Mouse (Mus musculus) heart, embryonic 13.5 days (tissue): ENCODE measurements around the gene Gm20661. TPM values are rescaled to one million over a fixed set of nuclear protein-coding genes. Genes with fewer than 3 reads are reported as not detected.

ENCODE experiments used
- ATAC-seq: fragments of 200-750 bp; cut with Nextera tagmentation; 2 replicates; pipeline ENCODE4 v1.8.0; 2017; ENCODE audit warnings: moderate TSS enrichment; ENCODE audit not compliant: insufficient number of reproducible peaks, low FRiP score, low TSS enrichment; ENCODE audit errors: extremely low read depth
- H3K27ac ChIP-seq: fragments of 300-500 bp; sonication (generic); replicated peaks from 2 replicates; pipeline ENCODE4 v1.5.1; 2015; ENCODE audit warnings: moderate library complexity, mild to moderate bottlenecking, inconsistent platforms
- H3K27me3 ChIP-seq: fragments of 300-500 bp; sonication (generic); replicated peaks from 2 replicates; pipeline ENCODE4 v1.6.1; 2015; ENCODE audit warnings: mild to moderate bottlenecking, inconsistent platforms
- H3K36me3 ChIP-seq: fragments of 300-500 bp; sonication (generic); 2 replicates; pipeline ENCODE4 v1.6.1; 2015; ENCODE audit warnings: mild to moderate bottlenecking, inconsistent platforms
- H3K4me1 ChIP-seq: fragments of 300-500 bp; sonication (generic); 2 replicates; pipeline ENCODE4 v1.6.1; 2015; ENCODE audit warnings: inconsistent platforms
- H3K4me2 ChIP-seq: fragments of 300-500 bp; sonication (generic); 2 replicates; pipeline ENCODE4 v1.6.1; 2015; ENCODE audit warnings: inconsistent platforms, mild to moderate bottlenecking, moderate library complexity
- H3K4me3 ChIP-seq: fragments of 300-500 bp; sonication (generic); 2 replicates; pipeline ENCODE4 v1.5.1; 2015; ENCODE audit warnings: moderate library complexity, mild to moderate bottlenecking, inconsistent platforms
- H3K9ac ChIP-seq: fragments of 300-500 bp; sonication (generic); 2 replicates; pipeline ENCODE4 v1.6.1; 2015; ENCODE audit warnings: inconsistent platforms, mild to moderate bottlenecking, moderate library complexity
- H3K9me3 ChIP-seq: fragments of 300-500 bp; sonication (generic); 2 replicates; pipeline ENCODE4 v1.6.1; 2016; ENCODE audit warnings: inconsistent platforms
- WGBS: fragments of 180-500 bp; shearing (Covaris S2); methylation state at CpG from one replicate; pipeline ENCODE4 v1.1.7; 2015; ENCODE audit warnings: mixed read lengths; 5-methylcytosine and 5-hydroxymethylcytosine counted together
- polyA plus RNA-seq: library from polyadenylated mRNA; unstranded; fragments of >200 nt; fragmentation: Nextera tagmentation; extraction: Ambion mirVana; gene quantifications from 2 replicates; pipeline ENCODE4 v1.2.1, GENCODE M21; 2015

Gm20661 gene
- polyA plus RNA-seq, result 3.8 and 4.6 TPM in 2 replicates

DNA sequence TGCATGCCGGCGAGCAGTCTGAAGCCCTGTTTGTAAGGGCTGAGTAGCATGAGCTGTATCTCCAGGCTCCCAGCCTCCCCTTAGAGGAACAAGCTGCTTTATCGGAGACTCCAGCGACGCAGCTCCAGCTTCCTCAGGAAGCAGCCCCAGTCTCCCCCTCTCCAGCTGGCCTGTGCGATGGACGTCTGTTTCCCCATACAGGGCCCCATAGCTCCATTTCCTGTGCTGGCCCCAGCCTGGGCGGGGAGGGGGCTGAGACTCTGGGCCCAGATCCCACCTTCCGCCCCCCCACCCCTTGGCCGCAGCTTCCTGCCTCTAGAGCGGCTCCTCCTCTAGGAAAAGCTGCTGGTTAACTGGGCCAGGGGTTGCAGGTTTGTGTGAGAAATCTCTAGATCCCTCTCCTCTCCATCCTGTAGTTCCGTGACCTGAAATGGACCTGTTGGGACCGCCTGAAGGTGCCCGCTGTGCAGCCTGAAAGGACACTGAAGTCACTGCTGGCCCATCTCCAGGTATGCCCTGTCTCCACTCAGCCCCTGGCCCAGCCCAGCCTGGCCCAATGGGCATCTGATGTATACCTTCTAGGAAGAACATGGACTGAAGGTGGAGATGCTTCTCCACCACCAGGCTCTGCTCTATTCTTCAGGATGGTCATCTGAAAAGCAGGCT lies at the start of gene Gm20661:
Gene Gm20661, plus strand, starts transcription at position 378 of the 666 bp plus-strand sequence.
- Histone ChIP-seq H3K4me1 (peaks cover 75% of the 10 kb centered on the region), H3K27me3 (no peaks in the 10 kb centered on the region), H3K27ac (peak within 1 kb of the TSS; percentile 100), H3K4me3 (peak within 1 kb of the TSS; percentile 79), H3K9ac (peak within 1 kb of the TSS; percentile 92), H3K9me3 (no peaks in the 10 kb centered on the region), H3K4me2 (peak within 1 kb of the TSS; percentile 91), H3K36me3 (peaks cover 38% of the 10 kb centered on the region)
- ATAC-seq, result peak; percentile 65
- WGBS, result 12% methylated on average over 14 of the region's 14 CpGs

DNA sequence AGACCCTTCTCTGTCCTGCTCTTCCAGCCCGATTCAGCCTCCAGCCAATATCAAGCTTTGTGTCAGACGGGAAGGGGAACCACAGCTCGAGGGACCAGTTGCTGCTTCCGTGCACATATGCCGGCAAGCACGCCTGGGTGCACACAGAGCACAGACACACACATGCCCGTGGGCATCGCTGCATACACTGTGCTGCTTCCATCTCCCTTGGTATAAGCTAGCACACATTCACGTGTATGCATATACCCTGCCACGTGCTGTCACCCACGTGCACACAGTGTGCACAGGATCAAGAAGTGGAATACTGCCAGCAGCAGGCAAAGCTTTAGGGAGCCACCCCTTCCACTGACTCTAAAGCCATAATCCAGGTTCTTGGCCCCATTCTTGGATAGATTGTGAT lies 48.7 kb upstream of the Gm20661 start:
- H3K9ac ChIP-seq, result no peak overlapping the region
- no peak for ATAC-seq
- 80% methylated on average over 11 of the region's 11 CpGs for WGBS
- peaks cover 70% of the 10 kb centered on the region for H3K27me3 ChIP-seq
- no peak overlapping the region for H3K27ac ChIP-seq
- no peak overlapping the region for H3K4me2 ChIP-seq
- no peaks in the 10 kb centered on the region for H3K9me3 ChIP-seq
- H3K36me3 ChIP-seq, result no peaks in the 10 kb centered on the region
- no peak overlapping the region for H3K4me3 ChIP-seq
- H3K4me1 ChIP-seq, result peaks cover 13% of the 10 kb centered on the region

DNA sequence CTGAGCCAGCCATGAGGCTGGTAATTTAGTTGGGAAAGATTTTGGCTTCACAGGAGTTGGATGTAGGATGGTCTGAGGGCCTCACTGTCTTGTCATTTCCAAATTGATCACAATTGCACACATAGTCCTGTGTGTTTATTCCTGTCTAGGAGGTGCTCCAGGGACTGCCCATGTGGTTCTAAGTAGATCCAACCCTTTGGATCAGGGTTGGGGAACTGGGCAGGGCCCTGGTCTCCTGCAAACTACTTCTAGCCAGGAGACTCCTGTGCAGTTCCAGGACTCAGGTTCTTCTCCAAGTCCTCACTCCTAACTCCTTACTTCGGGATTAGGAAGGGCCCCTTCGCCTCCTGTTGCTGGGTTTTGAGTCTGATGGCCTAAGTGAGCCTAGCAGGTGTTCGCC lies 47.5 kb upstream of the Gm20661 start, which contains the start of gene Camkv:
Gene Camkv, plus strand, starts transcription at position 301 of the 400 bp plus-strand sequence.
- no peak within 1 kb of the TSS for H3K27ac ChIP-seq
- H3K27me3 ChIP-seq, result peaks cover 78% of the 10 kb centered on the region
- H3K9ac ChIP-seq, result peak within 1 kb of the TSS; percentile 77
- WGBS, result 24% methylated on average over 3 of the region's 3 CpGs
- H3K4me1 ChIP-seq, result peaks cover 13% of the 10 kb centered on the region
- peak within 1 kb of the TSS; percentile 58 for H3K4me3 ChIP-seq
- H3K36me3 ChIP-seq, result no peaks in the 10 kb centered on the region
- H3K9me3 ChIP-seq, result no peaks in the 10 kb centered on the region
- H3K4me2 ChIP-seq, result peak within 1 kb of the TSS; percentile 93
- no peak for ATAC-seq

DNA sequence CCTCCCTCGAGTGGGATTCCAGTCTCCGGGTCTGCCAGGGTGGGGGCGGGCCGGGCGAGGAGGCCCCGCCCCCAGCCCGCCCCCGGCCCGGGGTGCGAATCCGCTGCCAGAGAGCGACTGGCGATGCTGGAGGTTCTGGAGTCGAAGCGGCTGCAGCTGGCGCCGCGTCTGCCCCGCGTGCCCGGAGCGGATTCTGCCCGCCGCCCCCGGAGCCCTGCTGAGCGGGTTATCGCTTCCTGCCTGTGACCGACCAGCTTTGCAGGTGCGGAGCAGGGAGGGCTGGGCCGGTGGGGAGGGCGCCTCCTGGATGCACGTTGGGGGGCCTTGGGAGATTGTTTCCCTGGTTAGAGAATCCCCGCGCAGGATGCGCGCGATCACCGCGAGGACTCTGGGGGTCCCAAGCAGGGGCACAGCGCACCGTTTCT lies 47.1 kb upstream of the Gm20661 start:
- H3K27me3 ChIP-seq, result peaks cover 81% of the 10 kb centered on the region
- 0% methylated on average over 39 of the region's 41 CpGs for WGBS
- ATAC-seq, result no peak

DNA sequence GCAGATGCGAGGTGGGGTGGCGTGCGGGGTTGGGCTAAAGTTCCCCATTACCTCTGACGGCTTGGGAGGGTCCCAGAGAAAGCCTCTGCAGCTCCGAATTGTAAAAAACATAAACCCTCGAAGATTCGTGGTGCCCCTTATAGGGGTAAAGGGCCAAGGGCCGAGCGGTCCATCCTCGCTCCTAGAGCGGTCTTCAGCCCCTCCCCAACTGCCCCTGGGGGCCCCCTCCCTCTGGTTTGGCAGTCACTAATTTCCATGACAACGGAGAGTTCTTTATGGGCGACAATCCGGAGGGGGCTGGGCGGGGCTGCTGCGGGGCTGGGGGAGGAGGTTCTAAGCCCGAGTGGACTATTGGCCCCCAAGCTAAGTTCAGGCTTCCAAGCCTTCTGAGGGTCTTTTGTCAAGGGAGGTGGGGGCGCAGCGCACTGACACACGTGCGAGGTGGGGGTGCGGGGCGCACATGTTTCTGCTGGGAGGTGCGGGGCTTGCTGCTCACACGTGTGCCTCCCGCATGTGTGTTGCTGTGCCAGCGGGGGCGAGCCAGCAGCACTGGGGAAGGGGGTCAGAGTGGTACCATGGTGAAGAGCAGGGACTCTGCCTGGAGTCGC lies 46.5 kb upstream of the Gm20661 start:
- Histone ChIP-seq H3K9me3 (no peaks in the 10 kb centered on the region), H3K4me2 (peak overlapping the region; percentile 93), H3K9ac (peak overlapping the region; percentile 77), H3K4me3 (peak overlapping the region; percentile 58), H3K27me3 (peaks cover 83% of the 10 kb centered on the region), H3K36me3 (no peaks in the 10 kb centered on the region), H3K4me1 (peaks cover 13% of the 10 kb centered on the region), H3K27ac (no peak overlapping the region)
- WGBS, result 2% methylated on average over 29 of the region's 29 CpGs
- ATAC-seq, result no peak

More for the DNA sequence above, 47.1 kb upstream of the Gm20661 start:
- Histone ChIP-seq H3K9me3 (no peaks in the 10 kb centered on the region), H3K4me2 (peak overlapping the region; percentile 93), H3K9ac (peak overlapping the region; percentile 77), H3K4me3 (peak overlapping the region; percentile 58), H3K27ac (no peak overlapping the region), H3K36me3 (no peaks in the 10 kb centered on the region), H3K4me1 (peaks cover 13% of the 10 kb centered on the region)

DNA sequence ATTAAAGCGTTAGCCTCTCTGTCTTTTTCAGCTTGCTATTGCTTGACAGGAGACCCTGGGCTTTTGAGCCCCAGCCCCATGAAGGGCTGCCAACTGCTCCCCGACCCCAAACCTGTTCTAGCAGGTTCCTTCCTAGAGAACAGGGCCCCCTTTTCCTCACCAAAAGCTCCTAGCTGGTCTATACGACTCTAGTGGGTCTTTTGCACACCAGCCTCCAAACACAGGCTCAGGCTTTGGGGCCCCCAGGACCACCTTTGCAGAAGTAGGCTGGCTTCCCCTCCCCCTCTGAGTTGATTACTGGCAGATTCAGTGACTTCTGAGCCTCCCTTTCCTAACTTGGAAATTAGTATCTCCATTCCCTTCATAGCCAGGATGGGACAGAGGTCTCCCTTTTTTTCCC lies 46.0 kb upstream of the Gm20661 start:
- WGBS, result 22% methylated on average over 3 of the region's 3 CpGs
- peaks cover 83% of the 10 kb centered on the region for H3K27me3 ChIP-seq

DNA sequence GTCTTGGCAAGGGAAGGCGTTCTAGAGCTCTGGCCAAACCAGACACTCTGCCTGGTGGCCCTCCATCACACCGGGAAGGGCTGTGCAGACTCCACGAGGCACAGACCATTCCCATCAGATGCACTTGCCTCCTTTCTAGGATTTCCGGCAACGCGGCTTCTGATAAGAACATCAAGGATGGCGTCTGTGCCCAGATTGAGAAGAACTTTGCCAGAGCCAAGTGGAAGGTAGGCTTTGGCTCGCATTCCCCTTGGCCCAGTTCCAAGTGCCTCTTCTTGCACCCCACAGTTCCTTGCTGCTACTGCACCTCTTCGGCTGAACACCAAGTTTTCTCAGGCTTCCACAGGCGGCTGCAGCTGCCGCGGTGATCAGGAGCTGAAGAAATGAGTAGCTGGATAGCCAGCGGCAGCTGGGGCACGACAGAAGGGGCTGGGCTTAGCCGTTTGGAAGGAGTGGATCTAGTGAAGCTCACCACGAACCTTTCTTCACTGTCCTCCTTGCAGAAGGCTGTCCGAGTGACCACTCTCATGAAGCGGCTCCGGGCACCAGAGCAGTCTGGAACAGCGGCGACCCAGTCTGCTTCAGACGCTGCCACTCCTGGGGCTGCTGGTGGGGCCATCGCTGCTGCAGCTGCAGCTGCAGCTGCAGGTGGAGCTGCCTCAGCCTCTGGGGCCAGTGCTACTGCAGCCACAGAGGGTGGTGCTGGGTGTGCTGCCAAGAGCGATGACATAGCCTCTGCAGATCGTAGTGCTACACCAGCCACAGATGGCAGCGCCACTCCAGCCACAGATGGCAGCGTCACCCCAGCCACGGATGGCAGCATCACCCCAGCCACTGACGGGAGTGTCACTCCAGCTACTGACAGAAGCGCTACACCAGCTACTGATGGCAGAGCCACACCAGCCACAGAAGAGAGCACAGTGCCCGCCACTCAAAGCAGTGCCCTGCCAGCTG lies 35.3 kb upstream of the Gm20661 start:
- Histone ChIP-seq H3K4me2 (no peak overlapping the region), H3K9me3 (no peaks in the 10 kb centered on the region), H3K9ac (no peak overlapping the region), H3K4me1 (peaks cover 18% of the 10 kb centered on the region), H3K27me3 (no peaks in the 10 kb centered on the region), H3K36me3 (no peaks in the 10 kb centered on the region), H3K4me3 (no peak overlapping the region), H3K27ac (no peak overlapping the region)
- ATAC-seq, result no peak
- 77% methylated on average over 31 of the region's 31 CpGs for WGBS

More for the DNA sequence above, 46.0 kb upstream of the Gm20661 start:
- Histone ChIP-seq H3K36me3 (no peaks in the 10 kb centered on the region), H3K4me2 (no peak overlapping the region), H3K9ac (no peak overlapping the region), H3K4me1 (peaks cover 13% of the 10 kb centered on the region), H3K27ac (no peak overlapping the region), H3K4me3 (peak overlapping the region; percentile 58; the same call in 1 of the 2 replicates), H3K9me3 (no peaks in the 10 kb centered on the region)
- no peak for ATAC-seq

DNA sequence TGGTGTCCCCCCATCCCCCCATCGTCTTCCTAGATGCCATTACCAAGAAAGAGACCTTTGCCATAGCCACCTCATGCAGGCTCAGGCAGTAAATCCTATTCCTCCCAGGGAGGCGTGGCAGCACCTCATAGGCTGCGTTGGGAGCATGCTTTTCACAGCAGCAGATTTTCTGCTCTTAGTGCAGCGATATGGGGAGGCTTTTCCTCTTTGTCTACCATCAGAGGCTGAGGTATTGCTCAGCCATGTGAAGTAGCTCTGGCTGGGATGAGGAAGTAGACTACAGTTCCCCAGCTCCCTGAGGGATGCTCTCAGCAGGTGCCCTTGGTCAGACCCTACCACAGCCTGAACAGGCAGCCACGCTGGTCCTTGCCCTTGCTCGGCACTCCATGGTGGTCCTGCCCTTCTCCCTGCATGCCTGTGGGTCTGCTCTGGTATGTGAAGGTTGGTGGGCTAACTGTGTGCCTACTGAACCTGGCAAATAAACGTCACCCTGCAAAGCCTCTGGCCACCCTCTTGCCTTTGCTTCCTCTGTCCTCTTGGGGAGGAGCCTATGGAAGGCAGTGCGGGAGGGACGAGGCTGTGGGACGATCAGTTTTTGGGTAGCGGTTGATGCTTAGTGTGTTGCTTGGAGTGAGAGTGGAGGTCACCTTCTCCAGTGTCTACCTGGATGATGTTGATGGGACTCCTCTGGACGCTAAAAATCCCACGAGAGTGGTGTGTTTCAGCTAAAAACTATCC lies 33.5 kb upstream of the Gm20661 start:
- H3K4me3 ChIP-seq, result no peak overlapping the region

DNA sequence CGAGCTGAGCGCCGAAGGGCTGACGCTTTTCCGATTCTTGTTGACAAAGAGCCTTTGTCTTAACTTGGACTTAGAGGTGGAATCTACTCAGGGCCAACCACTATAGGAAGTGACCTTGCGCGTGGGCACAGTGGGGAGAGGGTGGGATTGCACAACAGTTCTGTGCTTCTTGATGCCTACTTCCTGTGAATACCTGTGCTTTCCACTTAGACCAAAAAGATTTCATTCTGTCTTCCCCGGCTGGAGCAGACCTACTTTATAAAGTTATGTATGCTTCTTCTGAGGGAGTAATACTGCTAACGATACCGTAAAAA lies 33.0 kb upstream of the Gm20661 start, which contains the start of gene Traip:
Gene Traip, plus strand, starts transcription at position 215 of the 314 bp plus-strand sequence.
- H3K4me3 ChIP-seq, result peak within 1 kb of the TSS; percentile 72
- H3K9me3 ChIP-seq, result no peaks in the 10 kb centered on the region
- H3K36me3 ChIP-seq, result no peaks in the 10 kb centered on the region
- no peaks in the 10 kb centered on the region for H3K27me3 ChIP-seq
- peak within 1 kb of the TSS; percentile 68 for H3K27ac ChIP-seq
- peaks cover 18% of the 10 kb centered on the region for H3K4me1 ChIP-seq
- ATAC-seq, result no peak
- H3K4me2 ChIP-seq, result peak within 1 kb of the TSS; percentile 90
- 91% methylated on average over 10 of the region's 10 CpGs for WGBS
- H3K9ac ChIP-seq, result peak within 1 kb of the TSS; percentile 85

More for the DNA sequence above, 33.5 kb upstream of the Gm20661 start:
- 0 out of 2 replicates have a peak overlapping the region, but pooled peaks have one; percentile 1 for H3K9ac ChIP-seq
- H3K4me1 ChIP-seq, result peaks cover 18% of the 10 kb centered on the region
- H3K9me3 ChIP-seq, result no peaks in the 10 kb centered on the region
- no peak overlapping the region for H3K27ac ChIP-seq
- WGBS, result 76% methylated on average over 13 of the region's 13 CpGs
- ATAC-seq, result no peak
- H3K27me3 ChIP-seq, result no peaks in the 10 kb centered on the region
- H3K36me3 ChIP-seq, result no peaks in the 10 kb centered on the region
- H3K4me2 ChIP-seq, result no peak overlapping the region

DNA sequence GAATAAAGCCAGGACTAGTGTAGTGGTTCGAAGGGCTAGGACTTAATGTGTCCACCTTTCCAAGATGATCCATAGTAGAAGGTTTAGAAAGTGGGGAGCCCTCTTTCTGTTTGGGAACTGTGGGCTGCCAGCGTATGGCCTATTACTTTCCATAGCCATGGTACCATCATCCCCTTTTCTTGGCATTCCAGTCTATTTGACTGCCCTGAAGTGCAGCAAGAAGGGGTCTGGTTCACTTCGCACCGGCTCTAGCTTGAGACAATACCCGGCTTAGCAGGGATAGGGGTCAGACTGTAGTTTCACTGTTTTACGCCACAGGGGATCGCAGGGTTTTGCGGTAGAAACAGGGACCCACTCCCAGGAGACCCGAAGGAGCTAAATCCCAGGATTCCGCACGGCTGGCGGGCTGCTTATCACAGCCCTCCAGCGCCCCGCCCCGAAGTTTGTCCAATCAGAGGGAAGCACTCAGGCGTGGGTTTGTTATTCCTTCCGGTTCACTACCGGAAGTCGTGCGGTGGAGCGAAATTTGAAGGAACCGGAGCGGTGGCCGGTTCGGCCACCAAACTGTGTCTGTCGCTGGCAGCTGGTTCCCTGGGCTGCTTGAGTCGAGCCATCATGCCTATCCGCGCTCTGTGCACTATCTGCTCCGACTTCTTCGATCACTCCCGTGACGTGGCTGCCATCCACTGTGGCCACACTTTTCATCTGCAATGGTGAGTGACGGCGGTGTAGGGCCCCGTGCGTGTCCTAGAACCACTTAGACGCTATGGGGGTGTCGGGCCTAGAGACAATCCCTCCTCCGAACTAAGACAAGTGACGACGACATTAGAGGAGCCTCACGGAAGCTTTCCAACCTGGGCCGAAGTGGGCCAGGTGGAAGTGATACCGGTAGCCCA lies 32.1 kb upstream of the Gm20661 start:
- ATAC-seq, result peak; percentile 55; the same call in 1 of the 2 replicates
- Histone ChIP-seq H3K27ac (peak overlapping the region; percentile 68), H3K4me3 (peak overlapping the region; percentile 72), H3K36me3 (0 out of 2 replicates have a peak, but pooled peaks cover 3% of the 10 kb centered on the region), H3K4me2 (peak overlapping the region; percentile 90), H3K4me1 (peaks cover 23% of the 10 kb centered on the region), H3K27me3 (no peaks in the 10 kb centered on the region), H3K9ac (peak overlapping the region; percentile 85), H3K9me3 (no peaks in the 10 kb centered on the region)
- WGBS, result 19% methylated on average over 45 of the region's 45 CpGs
